Mouse (Mus musculus) retina, adult 2 months (tissue): ENCODE results near the gene Pcdh19.

Experiments used
- DNase-seq: peaks from one replicate; pipeline ENCODE4 v3.0.0-alpha.2; 2012; ENCODE audit warnings: low read depth, low spot score

Pcdh19 gene

DNA sequence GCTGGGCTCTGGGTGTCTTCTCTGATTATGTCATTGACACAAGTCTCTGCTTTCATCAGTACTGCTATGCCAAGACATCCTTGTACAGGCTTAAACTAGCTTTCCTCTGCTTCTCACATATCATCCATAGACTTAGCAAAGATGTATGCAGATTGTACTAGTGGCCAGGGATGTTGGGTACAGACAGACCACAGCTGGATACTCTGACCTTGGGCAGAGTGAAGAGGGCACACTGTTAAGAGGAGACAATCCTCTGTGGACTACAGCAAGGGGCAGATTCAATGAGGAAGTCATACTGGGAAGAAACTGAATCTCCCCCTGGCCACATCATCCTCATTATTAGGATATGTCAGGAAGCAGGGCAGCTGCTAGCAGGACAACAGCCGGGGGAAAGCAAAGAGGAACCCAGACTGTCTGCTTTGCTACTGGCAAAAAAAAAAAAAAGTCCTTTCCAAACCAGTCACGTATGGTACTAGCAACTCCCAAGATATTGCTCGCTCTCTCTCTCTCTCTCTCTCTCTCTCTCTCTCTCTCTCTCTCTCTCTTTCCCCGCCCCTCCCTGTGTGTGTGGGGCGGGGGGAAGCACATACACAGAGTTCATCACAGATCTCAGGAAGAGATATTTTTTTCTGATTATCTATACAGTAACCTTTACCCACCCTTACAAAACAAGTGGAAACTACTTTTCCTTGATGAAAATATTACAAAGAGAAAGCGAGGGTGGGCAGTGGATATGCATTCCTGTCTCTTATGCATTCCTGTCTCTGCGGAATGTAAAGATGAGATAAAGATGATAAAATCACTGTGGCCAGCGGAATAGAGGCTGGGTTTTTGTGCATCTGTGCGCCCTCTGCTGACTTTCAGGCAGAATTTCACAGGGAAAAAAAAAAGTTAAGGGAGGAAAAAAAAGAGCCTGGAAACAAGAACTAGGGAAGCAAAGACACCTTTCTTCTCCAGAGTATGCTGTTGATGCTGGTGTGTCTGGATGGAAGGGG, 31.2 kb downstream of the Pcdh19 start:
- DNase-seq = no peak

DNA sequence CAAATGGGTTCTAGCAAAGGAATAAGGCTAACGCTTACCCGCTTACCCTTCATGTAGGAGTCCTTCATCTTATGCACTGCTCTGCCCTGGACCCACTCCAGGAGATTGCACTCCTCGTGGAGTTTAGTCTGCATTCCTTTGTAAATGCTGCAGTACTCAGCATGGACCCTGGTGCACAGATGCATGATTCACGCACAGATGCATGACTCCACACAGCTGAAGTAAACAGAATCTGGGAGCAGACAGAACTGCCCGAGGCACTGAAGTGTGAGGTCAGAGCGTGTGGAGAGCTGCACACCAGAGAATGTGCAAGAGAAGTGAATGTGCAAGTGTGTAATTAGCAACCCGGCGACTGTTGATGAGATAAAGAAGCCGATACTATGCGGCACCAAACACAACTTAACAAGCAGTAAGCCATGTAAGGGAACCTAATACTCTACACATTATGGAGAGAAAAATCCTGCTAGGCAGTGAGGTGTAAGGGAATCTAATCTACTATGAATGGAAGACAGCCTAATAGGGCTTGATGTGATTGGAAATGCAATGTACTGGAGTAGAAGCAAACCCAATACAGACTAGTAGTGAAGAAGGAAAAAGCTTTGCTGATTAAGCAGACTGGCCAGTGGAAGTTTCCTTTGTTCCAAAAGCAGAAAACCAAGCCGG, 32.8 kb downstream of the Pcdh19 start:
- no peak for DNase-seq

DNA sequence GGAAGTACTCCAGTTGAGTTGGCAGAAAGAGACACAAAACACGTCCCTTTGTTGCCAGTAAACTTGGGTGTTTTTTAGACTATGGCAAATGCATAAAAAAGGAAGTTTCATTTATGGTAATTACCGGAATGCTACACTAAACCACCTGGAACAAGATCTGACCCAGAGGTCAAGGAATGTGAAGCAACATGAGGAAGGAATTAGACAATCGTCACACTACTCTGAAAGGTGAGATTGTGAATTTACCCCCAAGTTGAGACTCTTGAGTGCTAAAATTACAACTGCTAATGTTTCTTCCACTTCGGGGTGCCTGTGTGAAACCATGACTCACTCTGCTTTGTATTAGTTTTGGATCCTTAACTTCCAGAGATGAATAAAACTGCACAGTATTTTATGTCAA, 33.6 kb downstream of the Pcdh19 start:
- DNase-seq = no peak

DNA sequence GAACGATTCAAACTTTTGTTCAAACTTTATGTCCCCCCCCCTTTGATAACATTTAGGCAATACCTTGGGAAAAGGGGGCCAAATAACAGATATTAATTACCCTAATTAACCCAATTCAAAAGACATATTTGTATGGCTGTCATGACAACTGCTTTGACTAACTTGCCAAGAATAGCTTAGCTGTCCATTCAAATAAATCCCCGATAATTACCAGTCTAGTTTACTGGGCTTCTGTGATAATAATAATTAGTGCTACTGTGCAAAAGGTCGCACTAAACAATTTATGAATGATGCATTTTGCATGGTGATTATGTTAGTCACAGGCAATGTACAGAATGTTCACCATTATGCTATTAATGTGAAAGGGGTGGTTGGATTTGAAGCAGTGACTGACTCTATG, 35.7 kb downstream of the Pcdh19 start:
- no peak for DNase-seq

DNA sequence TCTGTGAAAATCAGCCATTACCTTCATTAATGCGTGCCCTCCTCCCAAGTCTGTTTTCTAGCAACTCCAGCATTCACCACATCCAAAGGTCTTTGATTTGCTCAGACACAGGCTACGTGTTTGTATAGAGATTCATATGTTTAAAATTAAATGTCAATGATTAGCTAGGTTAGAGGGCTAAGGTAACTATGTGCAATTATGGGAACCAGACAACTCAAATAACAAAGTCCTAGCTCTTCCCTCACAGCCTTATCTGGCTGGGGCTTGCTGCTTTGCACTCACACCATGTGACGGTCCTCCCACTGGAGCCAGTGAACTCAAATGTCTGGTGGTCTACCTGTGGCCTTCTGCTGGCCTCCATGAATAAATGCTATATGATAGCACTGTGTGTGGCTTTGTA, 38.4 kb downstream of the Pcdh19 start:
- no peak for DNase-seq

DNA sequence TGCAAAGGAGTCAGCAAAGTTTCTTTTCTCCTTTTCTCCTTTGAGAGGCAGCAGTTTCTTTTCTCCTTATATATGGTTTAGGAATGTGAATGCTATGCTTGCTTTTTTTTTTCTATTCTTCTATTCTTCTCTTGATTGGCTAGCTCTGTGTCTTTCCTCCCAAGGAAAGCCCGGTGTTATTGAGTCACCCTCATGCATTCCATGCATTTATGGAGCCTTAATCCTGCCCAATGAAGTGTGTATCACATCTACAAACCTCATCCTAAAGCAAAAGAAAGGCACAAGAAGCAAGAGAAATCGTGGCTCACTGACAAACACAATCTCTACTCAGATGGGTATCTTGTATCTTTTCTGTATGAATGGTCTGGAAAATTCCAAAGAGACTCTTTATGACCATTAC, 41.0 kb downstream of the Pcdh19 start:
- no peak for DNase-seq

DNA sequence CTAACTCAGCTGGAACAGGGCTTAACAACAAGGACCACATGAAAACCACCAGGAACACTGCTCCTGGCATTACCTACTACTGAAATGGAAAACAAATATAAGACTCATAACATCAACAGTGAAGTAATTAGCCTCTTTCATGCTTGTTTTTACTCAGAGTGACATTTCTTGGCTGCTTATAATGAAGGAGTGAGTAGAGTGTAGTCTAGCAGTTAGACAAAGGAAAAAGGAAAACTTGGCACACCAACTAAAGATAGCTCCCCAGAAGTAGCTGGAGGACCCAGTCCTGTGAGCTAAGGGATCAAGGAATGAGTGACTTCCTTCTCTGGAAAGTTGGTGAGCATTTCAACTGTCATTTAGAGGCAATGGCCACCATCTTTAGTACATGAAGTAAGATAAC, 49.3 kb downstream of the Pcdh19 start:
- no peak for DNase-seq

DNA sequence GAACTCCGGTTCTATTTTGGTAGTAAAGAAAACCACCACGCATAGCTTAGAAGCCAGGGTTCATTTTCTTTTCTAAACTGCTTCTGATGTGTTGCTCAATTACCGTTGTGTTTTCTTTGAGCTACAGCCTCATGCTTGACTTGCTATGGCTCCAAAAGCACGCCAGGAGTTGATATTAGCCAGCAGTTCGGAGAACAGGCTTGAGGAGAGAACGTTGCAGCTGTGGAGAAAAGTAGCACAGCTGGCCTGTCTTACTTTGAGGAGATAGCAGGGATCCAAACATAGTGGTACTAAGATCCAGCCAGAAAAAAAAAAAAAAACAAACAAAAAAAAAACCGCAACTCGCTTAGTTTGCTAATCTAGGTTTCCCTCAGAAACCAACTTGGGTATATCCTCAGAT, 59.2 kb downstream of the Pcdh19 start:
- no peak for DNase-seq

DNA sequence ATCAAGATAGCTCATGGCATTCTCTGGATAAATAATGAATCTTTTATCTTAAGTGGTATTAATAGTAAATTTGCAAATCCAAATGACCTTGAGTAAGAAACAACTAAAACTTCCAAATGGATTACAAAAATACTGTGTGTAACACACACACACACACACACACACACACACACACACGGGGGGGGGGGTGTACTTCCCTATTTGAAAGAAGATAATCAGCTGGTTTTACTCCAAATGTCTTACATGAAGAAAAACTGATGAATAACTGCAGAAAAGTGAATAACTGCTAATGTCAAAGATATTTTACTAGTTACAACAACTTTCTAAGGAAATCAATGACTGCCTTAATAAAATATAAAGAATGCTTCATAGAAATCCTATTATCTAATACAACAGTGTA, 70.6 kb downstream of the Pcdh19 start:
- no peak for DNase-seq

DNA sequence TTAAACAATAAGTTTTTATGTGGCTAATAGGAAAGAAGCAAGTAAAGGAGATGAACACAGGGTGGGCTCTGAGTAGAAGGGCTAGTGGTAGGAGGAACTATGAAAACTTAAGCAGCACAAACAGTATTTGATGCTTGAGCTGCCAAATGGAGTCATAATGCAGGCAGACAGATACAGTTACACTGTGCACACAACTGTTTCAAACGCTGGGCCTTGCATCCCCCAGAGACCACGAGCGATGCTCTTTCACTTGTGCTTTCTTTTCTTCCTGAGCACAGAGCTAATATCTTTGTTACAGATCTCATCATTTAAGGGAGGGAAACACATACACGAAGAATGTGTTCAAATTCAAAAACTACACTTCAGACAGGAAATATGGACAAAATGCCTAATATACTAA, 83.0 kb downstream of the Pcdh19 start:
- no peak for DNase-seq

DNA sequence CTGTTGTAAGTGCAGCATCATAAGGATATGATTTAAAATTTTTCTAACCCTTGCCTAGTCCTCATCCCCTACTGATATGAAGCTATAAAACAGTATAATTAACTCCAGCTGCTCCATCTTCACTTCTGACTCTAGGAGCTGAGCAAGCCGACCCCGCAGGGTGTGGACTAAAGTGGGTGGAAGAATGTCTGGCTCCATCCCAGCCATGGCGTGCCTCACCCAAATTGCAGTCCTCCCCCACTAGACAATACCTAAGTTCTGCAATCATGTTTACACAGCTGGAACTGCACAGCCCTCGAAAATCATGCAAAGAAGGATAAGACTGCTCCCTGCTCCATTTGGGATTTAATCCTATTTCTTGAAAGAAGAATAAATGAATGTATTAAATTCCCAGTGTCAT, 84.5 kb downstream of the Pcdh19 start:
- no peak for DNase-seq

DNA sequence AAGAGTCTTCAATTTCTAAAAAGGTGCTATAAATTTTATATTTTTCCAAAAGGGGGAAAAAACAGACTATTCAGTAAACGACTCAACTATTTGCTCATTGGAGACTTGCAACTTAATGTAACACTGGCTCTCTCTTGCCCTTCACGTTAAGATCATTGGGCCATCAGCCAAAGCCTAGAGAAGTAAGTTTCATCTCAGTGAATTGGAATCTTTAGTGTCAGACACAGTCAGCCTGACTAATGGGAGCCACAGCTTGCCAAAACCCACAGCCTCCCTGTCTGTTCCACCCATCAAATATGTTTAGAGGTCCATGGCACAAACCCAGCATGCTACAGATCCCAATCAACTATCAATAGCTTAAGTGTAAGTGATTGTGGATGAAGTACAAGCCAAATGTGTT, 86.7 kb downstream of the Pcdh19 start:
- no peak for DNase-seq

DNA sequence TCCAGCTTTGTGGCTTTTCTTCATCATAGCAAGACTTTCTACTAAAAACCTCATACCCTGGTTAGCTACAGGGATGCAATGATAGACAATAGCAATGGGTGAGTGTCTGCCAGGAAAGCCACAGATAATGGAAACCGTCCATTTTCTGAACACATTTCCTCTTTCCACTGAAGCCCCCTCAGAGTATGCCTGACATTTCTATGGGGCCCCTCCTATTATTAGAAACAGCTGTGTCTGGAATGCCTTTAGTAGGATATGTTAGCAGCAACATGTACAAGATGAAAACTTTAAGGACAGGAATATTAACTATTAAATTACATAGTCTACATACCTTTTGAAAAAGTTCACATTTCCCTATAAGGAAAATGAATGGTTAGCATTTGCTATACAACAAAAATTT, 87.1 kb downstream of the Pcdh19 start:
- no peak for DNase-seq

DNA sequence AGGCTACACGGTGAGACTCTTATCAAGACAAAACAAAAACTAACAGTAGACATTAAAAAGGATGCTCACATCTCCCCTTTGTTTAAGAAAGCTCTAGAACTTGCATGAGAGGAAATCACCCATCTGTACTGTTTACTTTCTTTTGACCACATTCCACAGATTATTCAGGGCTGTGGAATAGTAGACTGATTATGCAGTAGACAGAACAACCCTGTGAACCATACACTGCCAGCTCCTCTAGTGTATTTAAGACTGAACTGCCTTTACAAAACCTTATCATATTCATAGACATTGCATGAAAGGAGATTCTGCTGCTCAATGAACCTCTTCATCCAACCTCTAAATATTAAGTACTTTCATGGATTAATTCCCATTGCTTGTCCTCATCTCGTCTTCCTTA, 87.6 kb downstream of the Pcdh19 start:
- DNase-seq = no peak

DNA sequence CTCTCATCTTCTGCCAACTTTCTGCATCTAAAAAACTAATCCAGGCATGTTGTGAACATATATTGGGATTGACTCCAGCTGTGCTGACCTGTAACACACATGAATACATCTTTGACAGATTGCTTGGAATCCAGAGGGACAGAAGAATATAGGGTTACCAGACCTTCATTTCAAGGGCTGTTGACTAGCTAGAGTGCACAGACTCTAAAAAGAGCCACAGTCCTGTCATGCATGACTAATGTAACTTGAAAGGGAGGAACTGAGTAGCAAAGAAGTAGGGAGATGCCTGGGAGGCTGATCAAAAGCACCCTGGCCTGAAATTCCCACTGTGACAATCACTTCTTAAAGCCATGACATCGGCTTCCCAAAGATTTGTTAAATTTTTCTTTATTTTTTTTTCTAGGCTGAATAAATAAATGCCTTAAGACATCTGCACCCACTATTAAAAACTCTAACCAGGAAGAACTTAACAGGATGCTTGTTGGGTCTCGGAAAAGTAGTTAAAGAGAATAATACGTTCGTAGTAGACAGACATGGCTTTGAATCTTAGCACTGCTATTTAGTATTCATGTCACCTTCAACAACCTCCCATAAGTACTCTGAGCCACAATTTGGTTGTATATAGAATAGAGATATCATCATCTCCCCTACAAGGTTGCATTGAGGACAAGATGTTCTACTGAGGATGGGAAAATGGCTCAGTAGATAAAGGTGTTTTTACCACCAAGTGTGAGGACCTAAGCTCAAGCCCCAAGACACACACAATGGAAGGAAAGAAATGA, 113.0 kb downstream of the Pcdh19 start:
- DNase-seq = no peak

DNA sequence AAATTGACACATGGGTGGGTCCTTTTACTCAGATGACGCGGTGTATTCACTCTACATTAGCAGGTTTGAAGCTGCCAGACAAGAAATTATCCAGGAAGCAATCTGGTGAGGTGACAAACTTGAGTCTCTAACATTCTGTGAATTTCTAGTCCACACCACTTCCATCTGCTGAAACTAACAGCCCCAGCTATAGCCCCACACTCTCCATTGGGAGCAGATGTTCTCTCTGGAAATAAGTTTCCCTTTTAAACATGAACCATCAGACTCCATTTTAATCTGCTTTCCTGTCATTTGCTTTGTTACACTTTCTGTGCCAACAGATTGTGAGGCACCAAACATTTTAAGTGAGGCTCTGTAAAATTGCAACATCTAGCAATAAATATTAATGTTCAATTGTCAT, 123.4 kb downstream of the Pcdh19 start:
- no peak for DNase-seq
